Mouse (Mus musculus) G1E (cell line): ENCODE data around the gene Cd302. TPM values are rescaled to one million over a fixed set of nuclear protein-coding genes. Genes with fewer than 3 reads are reported as not detected.

Source experiments
- ATAC-seq: 2 replicates; pipeline ENCODE4 v1.8.0; 2016; ENCODE audit warnings: mild to moderate bottlenecking; ENCODE audit not compliant: insufficient number of reproducible peaks, poor library complexity, low FRiP score, severe bottlenecking; ENCODE audit errors: extremely low read depth
- DNase-seq: peaks from one replicate; pipeline ENCODE4 v3.0.0; 2012; ENCODE audit warnings: low spot score
- H3K27me3 ChIP-seq: 2 replicates; pipeline ENCODE4 v1.6.1; 2012; ENCODE audit warnings: mild to moderate bottlenecking, low read length, inconsistent platforms; ENCODE audit not compliant: insufficient read depth
- H3K36me3 ChIP-seq: replicated peaks from 2 replicates; pipeline ENCODE3; 2012; ENCODE audit warnings: mild to moderate bottlenecking, inconsistent platforms
- H3K4me1 ChIP-seq: 2 replicates; pipeline ENCODE4 v1.6.1; 2012; ENCODE audit warnings: low read depth, low read length, inconsistent platforms, mixed read lengths; ENCODE audit not compliant: insufficient read depth
- H3K4me3 ChIP-seq: 2 replicates; pipeline ENCODE4 v1.5.1; 2012; ENCODE audit warnings: low read depth, mild to moderate bottlenecking, inconsistent platforms, low read length, moderate library complexity, mixed read lengths
- H3K9me3 ChIP-seq: replicated peaks from 2 replicates; pipeline ENCODE4 v1.6.1; 2012; ENCODE audit warnings: inconsistent platforms
- CTCF ChIP-seq: IDR thresholded peaks from 2 replicates; pipeline ENCODE4 v1.5.1; 2012; ENCODE audit warnings: low read depth, low read length, inconsistent platforms, mixed read lengths
- GATA1 ChIP-seq: IDR thresholded peaks from 2 replicates; pipeline ENCODE4 v1.6.1; 2012; ENCODE audit warnings: borderline replicate concordance, low read length, inconsistent platforms, mixed read lengths
- GATA2 ChIP-seq: IDR thresholded peaks from 2 replicates; pipeline ENCODE4 v1.6.1; 2012; ENCODE audit warnings: low read depth, low read length, inconsistent platforms, borderline replicate concordance
- POLR2AphosphoS5 ChIP-seq: IDR thresholded peaks from 2 replicates; pipeline ENCODE4 v1.6.1; 2012; ENCODE audit warnings: low read depth, low read length, inconsistent platforms; ENCODE audit not compliant: insufficient replicate concordance
- TAL1 ChIP-seq: conservative IDR thresholded peaks from 2 replicates; pipeline ENCODE4 v1.6.1; 2012; ENCODE audit warnings: low read depth, low read length, inconsistent platforms, mixed read lengths
- polyA plus RNA-seq: library from polyadenylated mRNA; stranded (reverse); fragments of >175 nt; gene quantifications from 2 replicates; pipeline ENCODE4 v1.2.3, GENCODE M21; 2012
- total RNA-seq, 2 experiments: library from RNA; stranded (forward) in 1 of 2; stranded (reverse) in 1 of 2; fragments of 200-1000 nt in 1 of 2; fragments of >200 nt in 1 of 2; fragmentation: Nextera tagmentation in 1 of 2; gene quantifications; 2 replicates each; pipeline ENCODE4 v1.2.3; 2014 to 2017

Cd302 gene
- 0.53 TPM in 1 of 2 replicates, not detected in the other for total RNA-seq (2014; fragmentation: Nextera tagmentation)
- total RNA-seq (2017) = not detected in 2 replicates
- polyA plus RNA-seq = not detected in 2 replicates

- no peak for TF ChIP-seq POLR2AphosphoS5
- TF ChIP-seq GATA1 = no peak
- no peak for TF ChIP-seq TAL1
- no peak for TF ChIP-seq CTCF
- no peak for TF ChIP-seq GATA2
- Histone ChIP-seq H3K4me3 (peak within 1 kb of the TSS; percentile 34; the same call in 1 of the 2 replicates), H3K9me3 (peaks cover 6% of the 10 kb centered on the region), H3K4me1 (peaks cover 26% of the 10 kb centered on the region), H3K27me3 (peaks cover 16% of the 10 kb centered on the region), H3K36me3 (no peaks in the 10 kb centered on the region)
- DNase-seq (no peak), ATAC-seq (no peak)
These were observed at the start of gene Cd302 for GRCm38 (mm10) chr2:60284467-60284821. Gene Cd302 (minus strand): TSS chr2:60284488.

DNA sequence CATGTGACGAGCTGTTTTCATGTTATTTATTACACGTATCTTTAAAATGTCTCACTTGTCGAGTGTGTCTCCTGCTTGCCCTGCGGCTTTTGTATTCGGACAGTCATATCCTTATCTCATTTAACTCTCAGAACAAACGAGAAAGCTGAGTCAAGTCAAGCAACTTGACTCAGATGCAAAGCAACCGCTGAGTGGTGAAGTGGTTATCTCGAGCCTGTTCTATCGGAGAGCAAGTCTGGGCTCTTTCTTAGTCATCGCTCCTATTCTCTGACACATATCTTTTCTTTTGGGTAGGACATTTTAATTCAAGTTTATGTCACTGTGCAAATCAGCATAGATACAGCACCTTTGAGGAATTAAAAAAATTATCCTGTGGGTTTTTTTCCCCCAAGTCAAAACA lies 44.4 kb upstream of the Cd302 start:
- H3K36me3 ChIP-seq = peaks cover 12% of the 10 kb centered on the region
- peak; percentile 33 for DNase-seq
- TF ChIP-seq TAL1 (peak; percentile 45), POLR2AphosphoS5 (no peak)
- peak; percentile 82 for ATAC-seq
- H3K27me3 ChIP-seq = no peaks in the 10 kb centered on the region
- H3K4me3 ChIP-seq = peak overlapping the region; percentile 68
- peaks cover 49% of the 10 kb centered on the region for H3K4me1 ChIP-seq
- H3K9me3 ChIP-seq = no peaks in the 10 kb centered on the region

GRCm38 (mm10) chr2:60327581-60327980 lies 43.3 kb upstream of the Cd302 start:
- no peak for DNase-seq
- H3K9me3 ChIP-seq = no peaks in the 10 kb centered on the region
- H3K36me3 ChIP-seq = peaks cover 15% of the 10 kb centered on the region
- H3K27me3 ChIP-seq = no peaks in the 10 kb centered on the region
- peaks cover 49% of the 10 kb centered on the region for H3K4me1 ChIP-seq
- TF ChIP-seq GATA2 (no peak), POLR2AphosphoS5 (no peak), GATA1 (no peak), CTCF (no peak), TAL1 (no peak)
- no peak for ATAC-seq
- H3K4me3 ChIP-seq = peak overlapping the region; percentile 68

- no peak overlapping the region; the same call in 1 of the 2 replicates for H3K4me3 ChIP-seq
- TF ChIP-seq TAL1 = no peak
- H3K9me3 ChIP-seq = no peaks in the 10 kb centered on the region
- DNase-seq = no peak
- peaks cover 17% of the 10 kb centered on the region for H3K36me3 ChIP-seq
- H3K4me1 ChIP-seq = peaks cover 49% of the 10 kb centered on the region
- no peak for ATAC-seq
- no peaks in the 10 kb centered on the region for H3K27me3 ChIP-seq
These were observed 42.7 kb upstream of the Cd302 start for GRCm38 (mm10) chr2:60326948-60327347.

DNA sequence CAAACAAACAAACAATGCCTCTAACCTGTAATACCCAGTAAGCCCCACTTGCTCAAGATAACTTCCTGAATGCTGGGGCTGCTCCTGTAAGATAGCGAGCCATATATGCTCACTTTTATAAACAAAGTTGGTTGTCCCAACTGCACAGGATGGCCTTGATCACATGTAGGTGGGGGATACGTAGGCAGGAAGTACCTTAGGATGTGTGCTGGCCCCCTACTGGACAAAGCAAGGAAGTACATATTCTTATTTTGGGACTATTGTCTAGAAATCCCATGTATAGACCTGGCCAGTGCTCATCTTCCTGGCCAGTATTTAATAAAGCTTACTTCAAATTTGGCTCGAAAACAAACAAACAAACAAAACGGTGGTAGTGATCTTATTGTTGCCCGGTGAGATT lies 39.1 kb upstream of the Cd302 start:
- DNase-seq (no peak), ATAC-seq (no peak)
- Histone ChIP-seq H3K4me1 (peaks cover 30% of the 10 kb centered on the region), H3K9me3 (no peaks in the 10 kb centered on the region), H3K36me3 (peaks cover 48% of the 10 kb centered on the region), H3K4me3 (no peak overlapping the region), H3K27me3 (no peaks in the 10 kb centered on the region)
- TF ChIP-seq GATA1 = no peak
- TF ChIP-seq CTCF = peak; percentile 48

DNA sequence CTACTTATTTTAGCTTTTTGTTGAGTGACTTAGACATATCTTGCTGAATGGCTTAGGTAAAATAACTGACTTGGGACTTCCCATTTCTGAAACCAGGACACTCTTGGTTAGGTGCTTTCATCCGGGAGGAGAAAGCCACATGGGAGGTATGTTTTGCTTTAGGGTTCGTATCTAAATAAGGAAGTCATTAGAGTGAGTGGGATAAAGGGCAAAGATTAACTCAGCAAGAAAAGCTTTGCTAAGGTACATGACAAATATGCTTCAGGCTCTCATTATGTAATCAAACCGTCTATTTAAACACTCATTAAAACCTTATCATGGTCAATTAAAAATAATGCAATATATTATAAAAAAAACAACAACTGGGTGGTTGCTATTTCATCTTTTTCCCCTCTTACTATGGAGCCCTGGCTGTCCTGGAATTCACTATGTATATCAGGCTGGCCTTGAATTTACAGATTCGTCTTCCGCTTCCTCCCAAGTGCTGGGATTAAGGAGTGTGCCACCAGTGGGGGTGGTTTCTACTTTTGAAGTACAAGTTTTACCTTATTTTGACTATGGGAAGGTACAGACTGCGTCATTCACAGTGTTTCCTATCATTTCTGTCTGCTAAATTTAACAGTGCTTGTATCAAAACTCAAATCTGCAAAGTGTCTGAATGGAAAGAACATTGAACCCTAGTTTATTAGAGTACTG lies 37.9 kb upstream of the Cd302 start:
- no peak for ATAC-seq
- TF ChIP-seq GATA1 = no peak
- TF ChIP-seq POLR2AphosphoS5 = no peak
- TF ChIP-seq CTCF = no peak
- no peak for TF ChIP-seq TAL1
- TF ChIP-seq GATA2 = no peak

DNA sequence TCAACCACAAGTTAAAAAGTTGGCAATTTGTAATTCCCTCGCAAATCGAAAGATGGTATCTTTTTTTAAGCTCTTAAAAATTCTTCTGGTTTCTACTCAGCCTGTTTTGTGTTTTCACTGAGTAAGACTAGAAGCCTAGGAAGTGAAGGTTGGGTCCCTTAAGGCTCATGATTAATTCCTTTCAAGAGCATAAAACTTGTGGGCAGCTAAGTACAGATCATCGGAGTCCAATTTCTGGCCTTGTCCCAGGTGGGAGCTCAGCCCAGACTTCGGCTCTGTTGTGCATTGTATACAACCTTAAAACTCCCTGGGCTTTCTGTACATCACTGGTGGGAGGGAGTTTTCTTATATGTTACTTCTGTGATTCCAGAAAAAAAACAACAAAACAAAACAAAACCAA lies 19.5 kb upstream of the Cd302 start:
- no peak overlapping the region for H3K4me3 ChIP-seq
- H3K9me3 ChIP-seq = no peaks in the 10 kb centered on the region
- peaks cover 61% of the 10 kb centered on the region for H3K36me3 ChIP-seq
- DNase-seq (no peak), ATAC-seq (no peak)
- H3K4me1 ChIP-seq = no peaks in the 10 kb centered on the region
- no peak for TF ChIP-seq POLR2AphosphoS5
- TF ChIP-seq CTCF = no peak
- H3K27me3 ChIP-seq = no peaks in the 10 kb centered on the region

More for the DNA sequence above, 37.9 kb upstream of the Cd302 start:
- no peak overlapping the region for H3K4me3 ChIP-seq
- H3K36me3 ChIP-seq = peaks cover 57% of the 10 kb centered on the region
- peaks cover 21% of the 10 kb centered on the region for H3K4me1 ChIP-seq
- H3K9me3 ChIP-seq = no peaks in the 10 kb centered on the region
- DNase-seq = no peak
- H3K27me3 ChIP-seq = no peaks in the 10 kb centered on the region
